Mouse (Mus musculus): ENCODE data around the gene Gm2056. TPM values are rescaled to one million over a fixed set of nuclear protein-coding genes. Genes with fewer than 3 reads are reported as not detected.
"Not testable (repeated sequence)": the region's sequence is repeated elsewhere in the genome, so short reads cannot be mapped to it uniquely, and the experiment has no call there.

Gene Gm2056
- not detected for total RNA-seq (2021)

- intact Hi-C loops (cut with DNase I): not testable (repeated sequence)
These were observed at the start of gene Gm2056 for GRCm38 (mm10) chr12:88026704-88027103. Gm2056 (plus strand) TSS chr12:88027004.

GRCm38 (mm10) chr12:87984000-87984399 lies 42.8 kb upstream of the Gm2056 start:
- intact Hi-C loops (cut with DNase I); DNase-seq (ENCODE audit: low spot score): not testable (repeated sequence)

More at GRCm38 (mm10) chr12:88026704-88027103, at the start of gene Gm2056:
- DNase-seq (ENCODE audit: low spot score): not testable (repeated sequence)

- DNase-seq (ENCODE audit: low spot score); intact Hi-C loops (cut with DNase I): not testable (repeated sequence)
These were observed 22.7 kb upstream of the Gm2056 start for GRCm38 (mm10) chr12:88004118-88004517.

- intact Hi-C loops (cut with DNase I): not testable (repeated sequence)
These were observed 15.3 kb upstream of the Gm2056 start, which contains the start of gene Gm2075 for GRCm38 (mm10) chr12:88011548-88011947. Gm2075 (plus strand) TSS chr12:88011848.

GRCm38 (mm10) chr12:88018671-88019070 lies 8.1 kb upstream of the Gm2056 start, which contains the start of gene Gm6803:
Gm6803 (minus strand) TSS chr12:88018771.
- DNase-seq (ENCODE audit: low spot score); intact Hi-C loops (cut with DNase I): not testable (repeated sequence)

More at GRCm38 (mm10) chr12:88011548-88011947, 15.3 kb upstream of the Gm2056 start, which contains the start of gene Gm2075:
- not testable (repeated sequence) for DNase-seq (ENCODE audit: low spot score)

- intact Hi-C loops (cut with DNase I); DNase-seq (ENCODE audit: low spot score): not testable (repeated sequence)
These were observed 5.4 kb downstream of the Gm2056 start for GRCm38 (mm10) chr12:88032250-88032649.

GRCm38 (mm10) chr12:88039062-88039461 lies 12.3 kb downstream of the Gm2056 start:
- intact Hi-C loops (cut with DNase I); DNase-seq (ENCODE audit: low spot score): not testable (repeated sequence)

GRCm38 (mm10) chr12:88039703-88040102 lies 12.9 kb downstream of the Gm2056 start:
- intact Hi-C loops (cut with DNase I); DNase-seq (ENCODE audit: low spot score): not testable (repeated sequence)

- intact Hi-C loops (cut with DNase I): not testable (repeated sequence)
These were observed 18.4 kb downstream of the Gm2056 start for GRCm38 (mm10) chr12:88045226-88045625.

More at GRCm38 (mm10) chr12:88045226-88045625, 18.4 kb downstream of the Gm2056 start:
- not testable (repeated sequence) for DNase-seq (ENCODE audit: low spot score)

Other genes starting within 250 kb of the Gm2056 start
- gene Gm21936, start 231.5 kb upstream of the Gm2056 start, total RNA-seq (2021): not detected
- gene BB287469, start 210.4 kb upstream of the Gm2056 start, total RNA-seq (2021): not detected
- not detected for gene Gm2001, start 184.7 kb upstream of the Gm2056 start, total RNA-seq (2021)
- gene Gm2016, start 152.9 kb upstream of the Gm2056 start, total RNA-seq (2021): not detected
- not detected for gene Gm2022, start 131.6 kb upstream of the Gm2056 start, total RNA-seq (2021)
- not detected for gene Gm2035, start 107.1 kb upstream of the Gm2056 start, total RNA-seq (2021)
- not detected for gene Gm2042, start 72.9 kb upstream of the Gm2056 start, total RNA-seq (2021)
- gene Gm2075, start 15.2 kb upstream of the Gm2056 start, total RNA-seq (2021): not detected
- not detected for gene Gm6803, start 8.2 kb upstream of the Gm2056 start, total RNA-seq (2021)
- not detected for gene Gm16368, start 56.7 kb downstream of the Gm2056 start, total RNA-seq (2021)
- gene Gm10436, start 155.1 kb downstream of the Gm2056 start, total RNA-seq (2021): not detected
- not detected for gene Gm8332, start 223.1 kb downstream of the Gm2056 start, total RNA-seq (2021)
- not detected for gene Gm5662, start 247.5 kb downstream of the Gm2056 start, total RNA-seq (2021)